Mouse (Mus musculus): Measurements from ENCODE around the gene Khsrp. TPM values are rescaled to one million over a fixed set of nuclear protein-coding genes. Genes with fewer than 3 reads are reported as not detected.
"Not testable (repeated sequence)": the region's sequence is repeated elsewhere in the genome, so short reads cannot be mapped to it uniquely, and the experiment has no call there.

The Khsrp gene
- polyA plus RNA-seq, 1 experiment from 2014 or later, result 30.1 TPM

GRCm38 (mm10) chr17:57059486-57059977, 28.2 kb upstream of the Khsrp start, which contains the start of gene Slc25a23:
Gene Slc25a23, minus strand, starts transcription at chr17:57059863.
- DNase-seq (ENCODE audit: low spot score), result peak; percentile 93
- WGBS, result under 1% methylated on average over 33 of the region's 45 CpGs
- Histone ChIP-seq H3K36me3 (peaks cover 18% of the 10 kb centered on the region), H3K4me1 (peaks cover 35% of the 10 kb centered on the region), H3K4me3 (peak within 1 kb of the TSS; percentile 88), H3K27ac (peak within 1 kb of the TSS; percentile 88), H3K27me3 (ENCODE audit: insufficient read depth, poor library complexity, severe bottlenecking) (peaks cover 44% of the 10 kb centered on the region), H3K9me3 (no peaks in the 10 kb centered on the region)

GRCm38 (mm10) chr17:57058891-57059485, 27.7 kb upstream of the Khsrp start, which contains the start of gene Crb3:
Gene Crb3, plus strand, starts transcription at chr17:57059105.
- DNase-seq (ENCODE audit: low spot score), result no peak
- Histone ChIP-seq H3K9me3 (no peaks in the 10 kb centered on the region), H3K36me3 (peaks cover 21% of the 10 kb centered on the region), H3K27me3 (ENCODE audit: insufficient read depth, poor library complexity, severe bottlenecking) (peaks cover 39% of the 10 kb centered on the region), H3K4me3 (peak within 1 kb of the TSS; percentile 88), H3K27ac (peak within 1 kb of the TSS; percentile 88), H3K4me1 (peaks cover 35% of the 10 kb centered on the region)
- WGBS, result 1% methylated on average over 20 of the region's 22 CpGs

GRCm38 (mm10) chr17:57056246-57056645, 24.9 kb upstream of the Khsrp start:
- Histone ChIP-seq H3K4me3 (no peak overlapping the region), H3K36me3 (peaks cover 44% of the 10 kb centered on the region), H3K4me1 (peaks cover 25% of the 10 kb centered on the region), H3K27ac (no peak overlapping the region), H3K9me3 (no peaks in the 10 kb centered on the region), H3K27me3 (ENCODE audit: insufficient read depth, poor library complexity, severe bottlenecking) (peaks cover 13% of the 10 kb centered on the region)
- no peak for DNase-seq (ENCODE audit: low spot score)
- 76% methylated on average over 3 of the region's 3 CpGs for WGBS

GRCm38 (mm10) chr17:57051679-57052078, 20.4 kb upstream of the Khsrp start:
- not testable (repeated sequence) for H3K4me1 ChIP-seq; H3K4me3 ChIP-seq; H3K27ac ChIP-seq; DNase-seq (ENCODE audit: low spot score); H3K27me3 ChIP-seq (ENCODE audit: insufficient read depth, poor library complexity, severe bottlenecking); H3K9me3 ChIP-seq
- peaks cover 47% of the 10 kb centered on the region for H3K36me3 ChIP-seq
- WGBS, result 73% methylated on average over 4 of the region's 4 CpGs

GRCm38 (mm10) chr17:57048816-57049215, 17.5 kb upstream of the Khsrp start:
- no peak overlapping the region for H3K27ac ChIP-seq
- peaks cover 3% of the 10 kb centered on the region; the same call in 1 of the 2 replicates for H3K4me1 ChIP-seq
- no peak for DNase-seq (ENCODE audit: low spot score)
- H3K9me3 ChIP-seq, result no peaks in the 10 kb centered on the region
- H3K4me3 ChIP-seq, result no peak overlapping the region
- H3K36me3 ChIP-seq, result peaks cover 35% of the 10 kb centered on the region
- WGBS, result 88% methylated on average over 3 of the region's 3 CpGs
- no peaks in the 10 kb centered on the region for H3K27me3 ChIP-seq (ENCODE audit: insufficient read depth, poor library complexity, severe bottlenecking)

GRCm38 (mm10) chr17:57047406-57047805, 16.1 kb upstream of the Khsrp start:
- DNase-seq (ENCODE audit: low spot score), result no peak
- H3K27ac ChIP-seq, result no peak overlapping the region
- H3K4me3 ChIP-seq, result no peak overlapping the region
- peaks cover 21% of the 10 kb centered on the region for H3K36me3 ChIP-seq
- H3K4me1 ChIP-seq, result peaks cover 8% of the 10 kb centered on the region
- 24% methylated on average over 5 of the region's 5 CpGs for WGBS
- no peaks in the 10 kb centered on the region for H3K27me3 ChIP-seq (ENCODE audit: insufficient read depth, poor library complexity, severe bottlenecking)
- no peaks in the 10 kb centered on the region for H3K9me3 ChIP-seq

GRCm38 (mm10) chr17:57041554-57041953, 10.2 kb upstream of the Khsrp start, which contains the start of gene Slc25a41:
Gene Slc25a41, minus strand, starts transcription at chr17:57041654.
- H3K4me1 ChIP-seq, result peaks cover 11% of the 10 kb centered on the region
- H3K27me3 ChIP-seq (ENCODE audit: insufficient read depth, poor library complexity, severe bottlenecking), result peaks cover 29% of the 10 kb centered on the region
- no peak within 1 kb of the TSS for H3K27ac ChIP-seq
- 62% methylated on average over 8 of the region's 8 CpGs for WGBS
- 0 out of 2 replicates have a peak, but pooled peaks cover 6% of the 10 kb centered on the region for H3K36me3 ChIP-seq
- DNase-seq (ENCODE audit: low spot score), result no peak
- no peaks in the 10 kb centered on the region for H3K9me3 ChIP-seq
- no peak within 1 kb of the TSS for H3K4me3 ChIP-seq

- no peaks in the 10 kb centered on the region for H3K36me3 ChIP-seq
- no peak overlapping the region for H3K27ac ChIP-seq
- H3K4me3 ChIP-seq, result no peak overlapping the region
- peaks cover 29% of the 10 kb centered on the region for H3K27me3 ChIP-seq (ENCODE audit: insufficient read depth, poor library complexity, severe bottlenecking)
- DNase-seq (ENCODE audit: low spot score), result no peak
- WGBS, result 31% methylated on average over 8 of the region's 8 CpGs
- H3K9me3 ChIP-seq, result no peaks in the 10 kb centered on the region
- H3K4me1 ChIP-seq, result peaks cover 11% of the 10 kb centered on the region
These were observed 7.7 kb upstream of the Khsrp start for GRCm38 (mm10) chr17:57038978-57039377.

- 0 out of 2 replicates have a peak overlapping the region, but pooled peaks have one; percentile 91 for H3K27ac ChIP-seq
These were observed 1.5 kb upstream of the Khsrp start for GRCm38 (mm10) chr17:57032854-57033253.

GRCm38 (mm10) chr17:57031661-57032420, 519 bp upstream of the Khsrp start:
- peaks cover 25% of the 10 kb centered on the region for H3K36me3 ChIP-seq
- peak overlapping the region; percentile 92 for H3K4me3 ChIP-seq
- under 1% methylated on average over 38 of the region's 38 CpGs for WGBS
- H3K27ac ChIP-seq, result peak overlapping the region; percentile 98
- DNase-seq (ENCODE audit: low spot score), result peak; percentile 100
- H3K4me1 ChIP-seq, result peaks cover 18% of the 10 kb centered on the region
- no peaks in the 10 kb centered on the region for H3K9me3 ChIP-seq
- H3K27me3 ChIP-seq (ENCODE audit: insufficient read depth, poor library complexity, severe bottlenecking), result peaks cover 3% of the 10 kb centered on the region; the same call in 1 of the 2 replicates

More at GRCm38 (mm10) chr17:57032854-57033253, 1.5 kb upstream of the Khsrp start:
- Histone ChIP-seq H3K4me3 (peak overlapping the region; percentile 92; the same call in 1 of the 2 replicates), H3K4me1 (peaks cover 18% of the 10 kb centered on the region), H3K9me3 (no peaks in the 10 kb centered on the region), H3K36me3 (peaks cover 15% of the 10 kb centered on the region), H3K27me3 (ENCODE audit: insufficient read depth, poor library complexity, severe bottlenecking) (peaks cover 13% of the 10 kb centered on the region)
- no peak for DNase-seq (ENCODE audit: low spot score)
- WGBS, result 88% methylated on average over 4 of the region's 4 CpGs

- DNase-seq (ENCODE audit: low spot score), result no peak
- Histone ChIP-seq H3K4me1 (peaks cover 18% of the 10 kb centered on the region), H3K27ac (peak overlapping the region; percentile 98), H3K9me3 (no peaks in the 10 kb centered on the region), H3K4me3 (peak overlapping the region; percentile 92), H3K36me3 (peaks cover 47% of the 10 kb centered on the region), H3K27me3 (ENCODE audit: insufficient read depth, poor library complexity, severe bottlenecking) (no peaks in the 10 kb centered on the region)
- WGBS, result 28% methylated on average over 8 of the region's 8 CpGs
These were observed 1.6 kb downstream of the Khsrp start for GRCm38 (mm10) chr17:57029691-57030090.

GRCm38 (mm10) chr17:57027471-57027870, 3.9 kb downstream of the Khsrp start:
- Histone ChIP-seq H3K36me3 (peaks cover 69% of the 10 kb centered on the region), H3K4me1 (peaks cover 15% of the 10 kb centered on the region), H3K27ac (no peak overlapping the region), H3K4me3 (no peak overlapping the region), H3K27me3 (ENCODE audit: insufficient read depth, poor library complexity, severe bottlenecking) (no peaks in the 10 kb centered on the region), H3K9me3 (no peaks in the 10 kb centered on the region)
- DNase-seq (ENCODE audit: low spot score), result no peak
- WGBS, result 88% methylated on average over 4 of the region's 4 CpGs

GRCm38 (mm10) chr17:57020960-57021359, 10.4 kb downstream of the Khsrp start:
- DNase-seq (ENCODE audit: low spot score), result no peak
- Histone ChIP-seq H3K36me3 (peaks cover 70% of the 10 kb centered on the region), H3K9me3 (no peaks in the 10 kb centered on the region), H3K27ac (no peak overlapping the region), H3K27me3 (ENCODE audit: insufficient read depth, poor library complexity, severe bottlenecking) (no peaks in the 10 kb centered on the region), H3K4me1 (no peaks in the 10 kb centered on the region), H3K4me3 (no peak overlapping the region)
- 91% methylated on average over 5 of the region's 5 CpGs for WGBS
